Mouse (Mus musculus) liver, postnatal 0 days (tissue): Measurements from ENCODE around the gene Mavs.

Experiments used
- CTCF ChIP-seq: sonication (generic); IDR thresholded peaks from 2 replicates; pipeline ENCODE4 v1.5.1; 2016; ENCODE audit warnings: antibody characterized with exemption, low read depth
- EP300 ChIP-seq: IDR thresholded peaks from 2 replicates; pipeline ENCODE4 v1.6.1; 2016; ENCODE audit warnings: antibody characterized with exemption, low read depth, mild to moderate bottlenecking

- TF ChIP-seq CTCF (no peak), EP300 (no peak)
These were observed 29.1 kb downstream of the Mavs start for GRCm38 (mm10) chr2:131262680-131263670.
